Mouse (Mus musculus): Measurements from ENCODE around the gene Cacna2d1.
A peak's percentile ranks its signal among the peaks of the same experiment; 100 is the strongest.

Cacna2d1 gene

DNA sequence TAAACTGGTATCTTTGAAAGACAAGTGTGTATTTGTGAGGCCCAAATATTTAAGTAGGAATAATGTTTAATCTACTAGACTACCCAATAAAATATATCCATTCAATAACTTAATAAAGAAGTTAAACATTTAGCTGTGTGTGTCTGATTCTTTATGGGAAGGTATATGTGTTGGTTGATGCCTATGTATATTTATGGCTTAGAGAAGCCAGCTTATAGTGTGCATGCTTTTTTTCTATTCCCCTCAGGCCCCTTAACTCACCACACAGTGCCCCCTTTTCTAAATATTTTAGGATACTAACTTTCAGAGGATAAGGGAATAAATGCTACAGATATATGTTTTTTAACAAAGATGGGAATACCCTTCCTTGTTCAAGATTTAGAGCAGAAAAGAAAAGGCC is 128.8 kb downstream of the Cacna2d1 start:
- DNase-seq: no peak

DNA sequence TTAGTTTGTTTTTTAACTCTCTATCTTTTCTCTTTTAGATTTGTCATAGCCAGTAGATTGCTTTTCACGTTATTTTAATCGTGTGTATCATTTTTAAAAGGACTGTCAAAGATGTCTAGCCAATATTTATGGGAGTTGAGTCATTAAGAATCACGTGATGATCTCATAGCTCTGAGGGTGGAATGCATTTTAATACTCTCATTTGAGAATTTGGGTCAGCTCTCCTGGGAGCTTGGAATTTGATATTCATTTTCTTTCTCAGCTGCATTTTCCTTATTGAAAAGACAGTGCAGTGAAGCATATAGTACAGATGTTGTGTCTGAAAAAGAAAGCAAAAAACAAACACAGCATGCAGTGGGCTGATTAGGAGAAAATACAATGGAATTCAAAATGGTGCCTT is 129.5 kb downstream of the Cacna2d1 start:
- no peak for DNase-seq

GRCm38 (mm10) chr5:16065816-16066215 is 131.3 kb downstream of the Cacna2d1 start:
- no peak for DNase-seq

DNA sequence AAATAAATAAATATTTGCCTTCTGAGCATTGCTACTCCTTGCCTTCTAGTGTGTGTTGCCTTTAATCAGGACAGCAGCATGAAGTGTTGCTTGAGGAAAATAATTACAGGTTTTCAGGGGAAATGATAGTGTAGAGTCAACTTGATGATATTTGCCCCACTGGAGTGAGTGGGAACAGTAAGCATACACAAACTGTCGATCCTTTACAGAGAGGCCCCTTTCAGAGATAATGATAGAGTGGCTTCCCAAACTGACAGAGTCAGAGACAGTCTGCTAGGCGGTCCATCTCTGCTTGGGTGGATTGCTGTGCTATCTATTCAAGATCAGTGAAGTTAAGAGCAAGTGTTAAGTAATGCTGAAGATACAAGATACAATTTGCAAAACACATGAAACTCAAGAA is 147.8 kb downstream of the Cacna2d1 start:
- no peak for DNase-seq

DNA sequence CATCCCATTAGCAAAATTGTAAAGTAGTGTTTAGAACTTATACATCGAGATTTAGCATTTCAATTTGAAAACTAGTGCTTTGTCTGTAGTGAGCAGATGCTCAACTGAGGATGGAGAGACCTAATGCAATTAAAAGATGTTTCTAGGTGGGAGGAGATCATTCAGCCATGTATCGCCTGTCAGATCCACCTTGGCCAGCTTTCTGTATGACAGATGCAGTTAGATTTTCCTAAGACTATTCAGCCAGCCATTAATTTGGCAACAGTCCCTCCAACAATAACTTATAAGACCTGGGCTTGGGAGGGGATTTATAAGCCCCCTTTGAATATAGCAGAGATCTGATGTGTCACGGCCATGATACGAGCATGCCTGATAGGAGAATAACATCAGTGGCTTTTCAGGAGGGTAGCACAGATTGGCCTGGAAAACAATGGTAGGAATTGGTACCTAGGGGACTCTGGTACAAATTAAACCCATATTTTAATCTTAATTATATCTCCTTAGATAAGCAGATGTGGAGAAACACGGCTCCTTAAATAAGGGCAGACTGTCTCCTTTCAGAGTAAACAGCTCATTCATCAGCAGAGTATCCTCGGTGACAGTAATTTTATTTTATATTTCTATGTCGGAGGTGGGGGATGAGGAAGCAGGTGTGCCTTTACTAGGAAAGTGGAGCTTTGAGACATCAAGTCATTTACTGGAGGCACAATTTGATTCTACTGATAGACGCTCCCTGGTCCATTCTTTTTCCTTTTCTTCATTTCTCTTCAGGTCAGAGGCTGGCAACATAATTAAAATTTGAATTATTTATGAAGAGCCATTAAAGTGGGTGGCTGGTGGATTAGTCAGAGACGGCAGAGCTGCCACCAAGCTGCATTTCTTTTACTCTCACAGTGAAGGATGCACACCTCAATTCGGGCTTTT is 152.8 kb downstream of the Cacna2d1 start:
- no peak for DNase-seq

DNA sequence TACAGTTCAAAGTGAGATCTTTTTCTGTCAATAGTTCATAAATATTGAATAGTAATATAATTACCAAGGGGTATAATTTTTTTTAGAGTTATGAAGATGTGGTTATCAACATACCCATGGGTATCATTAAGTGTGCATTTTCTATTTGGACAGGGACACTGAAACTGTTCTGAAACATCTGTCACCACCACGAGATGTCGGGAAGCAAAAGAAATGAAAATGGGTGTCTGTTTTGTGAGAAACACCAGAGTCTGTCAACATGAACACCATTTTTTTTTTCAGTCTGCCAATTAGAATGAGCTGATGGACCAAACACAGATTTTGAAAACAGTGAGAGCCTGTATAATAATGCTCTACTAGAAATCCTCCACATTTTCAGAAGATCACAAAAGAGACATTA is 153.5 kb downstream of the Cacna2d1 start:
- no peak for DNase-seq

DNA sequence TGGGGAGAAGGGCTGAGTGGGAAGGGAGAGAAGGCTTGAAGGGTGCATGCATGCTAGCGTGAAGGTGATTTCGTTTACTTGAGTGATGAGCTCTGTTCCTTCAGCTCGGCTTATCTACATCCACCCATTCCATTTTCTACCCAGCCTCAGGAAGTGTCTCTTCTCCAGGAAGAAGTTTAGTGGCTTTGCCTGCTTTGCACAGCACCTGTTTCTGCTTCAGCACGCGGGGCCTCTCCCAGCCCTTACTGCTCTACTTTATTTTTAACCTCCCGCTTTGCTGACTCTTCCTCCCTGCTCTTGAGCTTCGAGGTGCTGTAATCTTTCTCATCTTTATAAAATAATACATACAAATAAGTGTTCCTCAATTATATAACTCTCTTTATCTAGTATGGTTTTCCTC is 158.0 kb downstream of the Cacna2d1 start:
- peak; percentile 14 for DNase-seq

GRCm38 (mm10) chr5:16093071-16093693 is 158.7 kb downstream of the Cacna2d1 start:
- DNase-seq: no peak

DNA sequence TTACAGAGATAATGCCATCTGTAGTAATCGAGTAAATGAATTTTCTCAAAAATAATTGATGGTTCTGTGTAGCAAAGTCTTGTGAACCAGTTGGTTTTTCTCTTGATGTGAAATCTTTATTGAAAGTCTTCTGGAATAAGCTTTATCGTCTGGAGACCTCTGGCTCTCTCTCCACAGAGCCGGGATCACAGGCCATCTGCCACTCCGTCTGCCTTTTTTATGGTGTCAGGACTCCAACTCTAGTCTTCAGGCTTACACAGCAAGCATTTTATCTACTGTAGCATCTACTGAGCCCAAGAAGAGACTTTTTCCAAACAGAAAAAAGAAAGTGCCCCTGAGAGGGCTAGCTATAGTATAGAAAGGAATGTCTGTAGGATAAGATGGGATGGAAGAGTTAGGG is 160.9 kb downstream of the Cacna2d1 start:
- no peak for DNase-seq

DNA sequence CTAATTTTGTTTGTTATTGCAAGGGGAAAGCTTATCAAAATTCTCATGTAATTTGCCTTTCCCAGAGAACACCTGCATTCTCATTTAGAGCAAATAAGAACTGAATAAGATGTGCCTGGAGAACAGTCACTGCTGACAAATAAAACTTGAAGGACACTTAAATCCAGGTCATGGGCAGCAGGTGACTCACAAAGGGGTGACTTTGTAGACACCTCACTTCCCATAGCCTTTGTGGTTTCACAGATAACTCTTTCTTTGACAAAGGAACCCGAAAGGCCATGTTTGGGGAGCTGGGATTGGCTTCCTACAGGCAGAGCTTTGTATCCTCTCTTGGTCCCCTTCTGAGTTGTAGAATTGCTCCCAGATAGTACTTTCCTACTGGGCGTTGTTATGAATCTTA is 164.3 kb downstream of the Cacna2d1 start:
- no peak for DNase-seq

DNA sequence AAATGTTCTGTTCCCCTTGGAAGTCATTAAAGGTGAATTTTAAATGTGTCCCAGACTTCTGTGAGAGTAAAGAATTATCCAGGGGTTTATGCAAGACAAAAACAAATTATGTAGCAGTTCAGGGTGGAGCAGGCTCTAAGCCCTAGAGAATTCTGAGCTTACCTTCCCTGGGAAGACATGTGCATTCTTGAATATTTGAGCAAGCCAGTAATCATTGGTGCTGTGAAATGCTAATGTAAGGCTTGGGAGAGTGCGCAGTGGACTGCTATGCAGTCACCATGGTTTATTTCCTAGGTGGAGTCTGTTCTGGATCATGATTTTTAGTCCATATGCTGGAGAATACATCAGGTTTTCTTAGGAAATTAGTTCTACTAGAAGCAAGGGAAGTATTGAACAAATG is 167.3 kb downstream of the Cacna2d1 start:
- DNase-seq: no peak

DNA sequence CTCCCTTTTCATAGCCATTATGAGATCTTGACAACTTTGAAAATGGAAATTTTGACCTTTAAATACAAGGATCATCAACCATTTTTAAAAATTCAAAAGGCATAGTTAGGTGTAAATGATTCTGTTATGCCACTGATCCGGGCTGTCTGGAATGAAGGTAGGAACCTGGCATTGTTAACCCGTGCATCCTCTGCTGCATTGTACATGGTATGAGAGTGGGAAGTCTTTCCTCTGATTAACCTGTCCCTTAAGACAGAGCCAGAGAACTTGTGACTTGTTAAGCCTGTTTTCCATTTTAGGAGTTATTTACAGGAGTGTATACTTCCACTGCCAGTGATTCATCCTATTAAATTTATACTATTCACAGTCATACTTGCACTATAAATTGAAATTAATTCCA is 171.2 kb downstream of the Cacna2d1 start:
- DNase-seq: no peak

DNA sequence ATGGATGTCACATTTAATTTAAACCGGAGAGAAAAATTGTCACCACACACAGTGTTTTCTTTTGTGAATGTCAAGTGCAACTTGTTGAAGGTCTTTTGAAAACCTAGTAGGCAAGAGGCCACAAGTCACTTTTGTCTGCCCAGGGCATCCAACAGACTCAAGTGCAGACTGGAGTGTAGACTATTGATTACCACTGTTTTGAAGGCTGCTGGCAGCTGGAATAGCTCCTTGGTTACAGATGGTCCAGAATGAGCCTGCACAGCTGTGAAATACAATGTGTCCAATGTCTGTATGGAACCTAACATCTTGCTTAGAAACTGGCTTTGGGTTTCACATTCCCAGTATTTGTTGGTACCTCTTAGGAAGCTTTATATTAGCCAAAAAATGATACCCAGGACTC is 176.2 kb downstream of the Cacna2d1 start:
- DNase-seq: no peak

DNA sequence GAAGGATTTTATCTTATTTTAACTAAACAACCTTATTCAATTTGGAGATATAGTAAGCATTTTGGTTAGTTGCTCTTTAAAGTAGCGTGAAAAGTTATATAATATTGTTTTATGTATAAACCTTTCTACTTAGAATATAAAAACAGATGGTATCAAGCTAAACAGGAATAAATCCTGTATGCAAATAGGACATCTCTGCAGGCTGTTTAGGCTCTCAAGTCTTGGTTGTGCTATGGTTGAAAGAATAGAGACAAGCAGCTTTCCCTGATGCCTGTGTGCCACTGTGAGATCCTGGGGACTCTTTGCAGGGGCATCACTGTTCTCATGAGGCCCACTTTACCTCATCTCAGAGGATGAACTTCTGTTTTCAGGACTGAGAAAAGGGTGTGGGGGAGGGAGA is 179.4 kb downstream of the Cacna2d1 start:
- DNase-seq: no peak

DNA sequence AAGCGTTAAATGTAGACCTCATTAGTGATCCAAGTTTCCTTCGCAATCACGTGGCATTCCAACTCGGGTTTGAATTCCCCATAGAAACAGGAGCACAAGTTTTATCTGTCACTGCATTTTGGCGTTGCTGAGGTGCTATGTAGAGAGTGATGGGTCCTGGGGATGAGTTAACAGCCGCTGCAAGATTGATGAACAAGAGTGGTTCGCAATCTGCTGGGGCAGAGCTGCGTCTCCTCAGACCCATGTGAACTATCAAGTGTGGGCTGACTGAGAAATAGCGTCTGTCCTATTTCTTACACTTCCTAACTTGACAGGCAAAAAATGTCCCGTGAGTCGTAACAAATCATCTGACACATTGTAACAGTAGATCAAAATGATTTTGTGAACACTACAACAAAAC is 186.8 kb downstream of the Cacna2d1 start:
- DNase-seq: no peak

GRCm38 (mm10) chr5:16122110-16122509 is 187.6 kb downstream of the Cacna2d1 start:
- DNase-seq: no peak

- no peak for DNase-seq
Measured at GRCm38 (mm10) chr5:16134286-16135094, 200.0 kb downstream of the Cacna2d1 start.

DNA sequence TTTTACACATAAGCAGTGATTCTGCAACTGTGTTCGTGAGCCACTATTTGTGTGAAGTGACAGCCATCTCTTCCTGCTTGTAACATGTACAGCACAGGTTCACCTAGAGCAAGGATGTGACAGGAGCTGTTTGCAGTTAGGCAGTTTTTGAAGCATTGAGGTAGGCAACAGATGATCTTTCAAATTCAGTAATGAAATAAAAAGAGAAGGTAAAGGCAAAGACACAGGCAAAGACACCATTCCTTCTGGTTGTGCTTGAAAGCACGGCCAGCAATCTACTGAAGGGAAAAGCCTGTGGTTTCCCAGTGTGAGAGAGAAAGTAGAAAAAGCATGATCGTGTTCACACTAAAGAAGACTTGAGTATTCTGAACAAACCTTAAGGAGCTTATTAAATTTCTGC is 201.5 kb downstream of the Cacna2d1 start:
- DNase-seq: no peak

DNA sequence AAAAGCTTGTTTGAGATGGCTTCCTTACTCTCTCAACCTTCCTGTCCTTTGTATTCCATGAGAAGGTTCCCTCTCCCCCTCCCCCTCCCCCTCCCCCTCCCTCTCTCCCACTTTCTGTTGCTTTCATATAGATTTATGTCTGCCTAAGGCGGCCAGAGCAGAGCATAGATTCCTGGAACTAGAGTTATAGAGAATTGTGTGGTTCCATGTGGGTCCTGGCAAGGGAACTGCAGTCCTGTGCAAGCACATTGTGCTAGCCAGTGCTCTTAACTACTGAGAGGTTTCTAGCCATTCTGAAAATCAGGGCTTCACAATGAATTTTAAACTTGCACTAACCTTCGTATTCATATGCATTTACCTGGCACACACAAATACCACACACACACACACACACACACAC is 202.3 kb downstream of the Cacna2d1 start:
- DNase-seq: no peak

GRCm38 (mm10) chr5:16146602-16147001 is 212.1 kb downstream of the Cacna2d1 start:
- no peak for DNase-seq

DNA sequence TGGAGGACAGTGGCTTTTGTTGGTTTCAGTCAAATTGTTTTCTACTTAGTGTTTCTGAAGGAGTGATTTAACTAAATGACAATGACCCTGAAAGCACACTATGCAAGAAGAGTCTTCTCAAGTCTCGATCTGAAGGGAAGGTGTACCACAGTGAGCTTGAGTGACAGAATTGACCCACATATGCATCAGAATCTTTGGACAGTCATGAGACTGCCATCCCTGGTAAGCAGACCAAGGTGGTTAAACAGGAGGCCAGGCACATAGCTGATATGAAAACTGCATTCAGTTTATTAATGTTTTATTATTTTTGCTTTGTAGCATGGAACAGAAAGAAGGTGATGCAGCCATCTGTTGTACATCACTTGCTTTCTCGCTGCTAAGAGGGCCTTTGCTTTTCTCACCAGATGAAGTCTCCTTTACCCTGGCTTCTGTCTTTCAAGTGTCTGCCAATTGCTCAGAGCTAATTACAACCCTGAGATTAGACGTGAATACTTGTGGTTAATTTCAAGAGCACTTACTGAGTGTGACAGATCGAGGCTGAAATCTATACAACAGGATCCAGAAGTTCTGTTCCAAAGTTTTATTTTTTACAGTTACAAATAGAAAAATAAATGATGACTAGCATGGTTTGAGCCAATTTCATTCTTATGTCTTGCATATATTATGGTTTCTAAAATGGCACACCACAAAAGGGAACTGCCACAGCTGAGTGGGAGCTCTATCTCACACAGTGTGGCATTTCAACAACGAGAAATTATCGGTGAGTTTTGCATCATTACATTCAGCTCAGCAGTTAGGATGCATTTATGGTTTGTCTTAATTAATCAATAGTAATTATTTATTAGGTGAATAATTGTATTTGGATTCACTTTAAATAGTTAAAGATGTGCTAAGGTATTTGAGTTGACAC is 221.1 kb downstream of the Cacna2d1 start:
- DNase-seq: no peak

- no peak for DNase-seq
Measured at GRCm38 (mm10) chr5:16163270-16163669, 228.8 kb downstream of the Cacna2d1 start.
